Mouse (Mus musculus) forebrain, embryonic 11.5 days (tissue): Measurements from ENCODE around the gene Rpl36a-ps1. TPM values are rescaled to one million over a fixed set of nuclear protein-coding genes. Genes with fewer than 3 reads are reported as not detected.
"Not testable (repeated sequence)": the region's sequence is repeated elsewhere in the genome, so short reads cannot be mapped to it uniquely, and the experiment has no call there.

Experiments
- ATAC-seq: fragments of 200-750 bp; cut with Nextera tagmentation; replicated peaks from 2 replicates; pipeline ENCODE4 v1.8.0; 2017; ENCODE audit warnings: moderate TSS enrichment; ENCODE audit not compliant: low FRiP score
- DNase-seq: peaks from one replicate; pipeline ENCODE4 v3.0.0-alpha.2; 2017; ENCODE audit warnings: low spot score
- H3K27ac ChIP-seq: fragments of 300-500 bp; sonication (generic); 2 replicates; pipeline ENCODE4 v1.5.1; 2014; ENCODE audit warnings: low read depth, low read length
- H3K27me3 ChIP-seq: fragments of 300-500 bp; sonication (generic); 2 replicates; pipeline ENCODE4 v1.6.1; 2014; ENCODE audit warnings: mild to moderate bottlenecking, low read length, mixed read lengths; ENCODE audit not compliant: control insufficient read depth, insufficient read depth
- H3K36me3 ChIP-seq: fragments of 300-500 bp; sonication (generic); 2 replicates; pipeline ENCODE4 v1.6.1; 2014; ENCODE audit warnings: mild to moderate bottlenecking, low read length, moderate library complexity, mixed read lengths; ENCODE audit not compliant: control insufficient read depth, insufficient read depth
- H3K4me1 ChIP-seq: fragments of 300-500 bp; sonication (generic); replicated peaks from 2 replicates; pipeline ENCODE4 v1.6.1; 2014; ENCODE audit warnings: low read length, mixed read lengths; ENCODE audit not compliant: control insufficient read depth, insufficient read depth
- H3K4me2 ChIP-seq: fragments of 300-500 bp; sonication (generic); 2 replicates; pipeline ENCODE4 v1.6.1; 2014; ENCODE audit warnings: low read depth, mild to moderate bottlenecking, low read length, moderate library complexity, mixed read lengths; ENCODE audit not compliant: severe bottlenecking
- H3K4me3 ChIP-seq: fragments of 300-500 bp; sonication (generic); 2 replicates; pipeline ENCODE4 v1.5.1; 2014; ENCODE audit warnings: low read depth, low read length
- H3K9ac ChIP-seq: fragments of 300-500 bp; sonication (generic); 2 replicates; pipeline ENCODE4 v1.6.1; 2014; ENCODE audit warnings: low read length
- H3K9me3 ChIP-seq: fragments of 300-500 bp; sonication (generic); 2 replicates; pipeline ENCODE4 v1.6.1; 2016; ENCODE audit warnings: low read length, mixed read lengths; ENCODE audit not compliant: control insufficient read depth
- WGBS: fragments of 180-500 bp; shearing (Covaris S2); extraction: QIAGEN DNeasy Blood & Tissue Kit; methylation state at CpG from one replicate; pipeline ENCODE4 v1.1.7; 2014; 5-methylcytosine and 5-hydroxymethylcytosine counted together
- polyA plus RNA-seq: library from polyadenylated mRNA; unstranded; fragments of >200 nt; fragmentation: Nextera tagmentation; extraction: Ambion mirVana; gene quantifications from 2 replicates; pipeline ENCODE4 v1.2.1, GENCODE M21; 2014

Gene Rpl36a-ps1
- 2.1 and 3.4 TPM in 2 replicates for polyA plus RNA-seq

- Histone ChIP-seq H3K27me3 (no peaks in the 10 kb centered on the region), H3K4me2 (no peak within 1 kb of the TSS), H3K27ac (no peak within 1 kb of the TSS), H3K36me3 (no peaks in the 10 kb centered on the region), H3K4me1 (no peaks in the 10 kb centered on the region), H3K4me3 (no peak within 1 kb of the TSS), H3K9ac (no peak within 1 kb of the TSS), H3K9me3 (no peaks in the 10 kb centered on the region)
- 93% methylated on average over 7 of the region's 7 CpGs for WGBS
- ATAC-seq (no peak), DNase-seq (no peak)
These were observed at the start of gene Rpl36a-ps1 for GRCm38 (mm10) chr14:98994218-98994617. Gene Rpl36a-ps1 (minus strand): TSS chr14:98994318.

- H3K9me3 ChIP-seq: no peaks in the 10 kb centered on the region
- no peak overlapping the region for H3K27ac ChIP-seq
- H3K9ac ChIP-seq: no peak overlapping the region; the same call in 1 of the 2 replicates
- WGBS: 26% methylated on average over 1 of the region's 1 CpGs
- H3K4me2 ChIP-seq: peak overlapping the region; percentile 70; the same call in 1 of the 2 replicates
- no peaks in the 10 kb centered on the region for H3K36me3 ChIP-seq
- ATAC-seq (no peak), DNase-seq (no peak)
- H3K4me1 ChIP-seq: peaks cover 4% of the 10 kb centered on the region; the same call in 1 of the 2 replicates
- no peaks in the 10 kb centered on the region for H3K27me3 ChIP-seq
- H3K4me3 ChIP-seq: no peak overlapping the region
These were observed 49.4 kb upstream of the Rpl36a-ps1 start for GRCm38 (mm10) chr14:99043499-99043898.

GRCm38 (mm10) chr14:99041416-99041815 lies 47.3 kb upstream of the Rpl36a-ps1 start:
- H3K36me3 ChIP-seq: no peaks in the 10 kb centered on the region
- peaks cover 4% of the 10 kb centered on the region; the same call in 1 of the 2 replicates for H3K4me1 ChIP-seq
- no peak overlapping the region for H3K4me2 ChIP-seq
- 74% methylated on average over 4 of the region's 4 CpGs for WGBS
- ATAC-seq (no peak), DNase-seq (no peak)
- H3K27me3 ChIP-seq: no peaks in the 10 kb centered on the region
- H3K4me3 ChIP-seq: no peak overlapping the region
- no peaks in the 10 kb centered on the region for H3K9me3 ChIP-seq
- H3K9ac ChIP-seq: no peak overlapping the region
- H3K27ac ChIP-seq: no peak overlapping the region

GRCm38 (mm10) chr14:99039308-99039707 lies 45.2 kb upstream of the Rpl36a-ps1 start:
- not testable (repeated sequence) for H3K4me1 ChIP-seq, H3K27ac ChIP-seq, H3K9me3 ChIP-seq, DNase-seq, H3K4me2 ChIP-seq, H3K4me3 ChIP-seq, H3K9ac ChIP-seq, ATAC-seq, H3K36me3 ChIP-seq, H3K27me3 ChIP-seq
- WGBS: 62% methylated on average over 5 of the region's 5 CpGs

- ATAC-seq: no peak
- 89% methylated on average over 2 of the region's 2 CpGs for WGBS
- Histone ChIP-seq H3K27me3 (no peaks in the 10 kb centered on the region), H3K4me1 (no peaks in the 10 kb centered on the region), H3K4me3 (no peak overlapping the region), H3K36me3 (no peaks in the 10 kb centered on the region; the same call in 1 of the 2 replicates), H3K9ac (no peak overlapping the region), H3K4me2 (no peak overlapping the region), H3K27ac (no peak overlapping the region), H3K9me3 (no peaks in the 10 kb centered on the region)
- no peak for DNase-seq
These were observed 43.6 kb upstream of the Rpl36a-ps1 start for GRCm38 (mm10) chr14:99037703-99038102.

GRCm38 (mm10) chr14:99036039-99036438 lies 41.9 kb upstream of the Rpl36a-ps1 start:
- WGBS: 93% methylated on average over 4 of the region's 4 CpGs
- Histone ChIP-seq H3K27ac (no peak overlapping the region), H3K4me1 (no peaks in the 10 kb centered on the region), H3K36me3 (no peaks in the 10 kb centered on the region; the same call in 1 of the 2 replicates), H3K27me3 (no peaks in the 10 kb centered on the region), H3K9ac (no peak overlapping the region), H3K9me3 (no peaks in the 10 kb centered on the region), H3K4me3 (no peak overlapping the region), H3K4me2 (no peak overlapping the region)
- ATAC-seq (no peak), DNase-seq (no peak)

GRCm38 (mm10) chr14:99034851-99035250 lies 40.7 kb upstream of the Rpl36a-ps1 start:
- not testable (repeated sequence) for H3K36me3 ChIP-seq, H3K27me3 ChIP-seq

GRCm38 (mm10) chr14:99032596-99032995 lies 38.5 kb upstream of the Rpl36a-ps1 start:
- no peaks in the 10 kb centered on the region for H3K27me3 ChIP-seq
- H3K9ac ChIP-seq: no peak overlapping the region
- WGBS: 83% methylated on average over 5 of the region's 5 CpGs
- no peak for DNase-seq
- no peaks in the 10 kb centered on the region for H3K9me3 ChIP-seq
- H3K36me3 ChIP-seq: no peaks in the 10 kb centered on the region; the same call in 1 of the 2 replicates
- no peak for ATAC-seq
- H3K4me2 ChIP-seq: no peak overlapping the region
- H3K27ac ChIP-seq: no peak overlapping the region
- H3K4me1 ChIP-seq: no peaks in the 10 kb centered on the region
- H3K4me3 ChIP-seq: no peak overlapping the region

More at GRCm38 (mm10) chr14:99034851-99035250, 40.7 kb upstream of the Rpl36a-ps1 start:
- ATAC-seq, H3K27ac ChIP-seq, H3K4me2 ChIP-seq, H3K9me3 ChIP-seq, H3K4me1 ChIP-seq, H3K4me3 ChIP-seq, H3K9ac ChIP-seq, DNase-seq: not testable (repeated sequence)
- WGBS: 97% methylated on average over 8 of the region's 8 CpGs

GRCm38 (mm10) chr14:99031337-99031873 lies 37.3 kb upstream of the Rpl36a-ps1 start:
- Histone ChIP-seq H3K27me3 (no peaks in the 10 kb centered on the region), H3K4me2 (no peak overlapping the region), H3K4me3 (no peak overlapping the region), H3K27ac (no peak overlapping the region), H3K36me3 (no peaks in the 10 kb centered on the region; the same call in 1 of the 2 replicates), H3K9ac (no peak overlapping the region), H3K9me3 (no peaks in the 10 kb centered on the region), H3K4me1 (no peaks in the 10 kb centered on the region)
- 89% methylated on average over 5 of the region's 5 CpGs for whole genome bisulfite sequencing
- DNase-seq (no peak), ATAC-seq (no peak)
